Mouse (Mus musculus): ENCODE results near the gene Frmd4a. TPM values are rescaled to one million over a fixed set of nuclear protein-coding genes. Genes with fewer than 3 reads are reported as not detected.

Gene Frmd4a
- polyA plus RNA-seq, 1 experiment from 2014 or later, result 64.3 TPM

DNA sequence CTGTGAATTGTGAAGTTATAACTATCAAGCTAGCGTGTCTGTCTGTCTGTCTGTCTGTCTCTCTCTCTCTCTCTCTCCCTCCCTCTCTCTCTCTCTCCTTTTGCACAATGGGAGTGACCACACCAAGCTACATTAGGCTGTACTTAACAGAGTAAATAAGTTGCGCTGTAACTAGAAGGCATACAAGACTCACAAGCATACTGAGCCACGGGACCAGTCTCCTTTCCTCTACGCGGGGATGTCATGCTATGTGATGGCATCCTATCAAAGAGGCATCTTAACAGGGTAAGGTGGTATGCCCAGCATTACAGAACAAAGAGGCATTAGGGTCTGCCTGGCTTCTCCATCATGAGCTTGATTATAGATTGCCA, 514.7 kb downstream of the Frmd4a start:
- H3K4me3 ChIP-seq, result no peak overlapping the region
- H3K27me3 ChIP-seq (ENCODE audit: low read depth, poor library complexity, severe bottlenecking), result no peaks in the 10 kb centered on the region
- no peak overlapping the region for H3K27ac ChIP-seq
- 0 out of 2 replicates have a peak, but pooled peaks cover 3% of the 10 kb centered on the region for H3K4me1 ChIP-seq
- no peaks in the 10 kb centered on the region for H3K9me3 ChIP-seq (replicated peaks)
- H3K36me3 ChIP-seq, result peaks cover 86% of the 10 kb centered on the region
- DNase-seq (ENCODE audit: low spot score), result no peak
- 93% methylated on average over 5 of the region's 5 CpGs for WGBS

DNA sequence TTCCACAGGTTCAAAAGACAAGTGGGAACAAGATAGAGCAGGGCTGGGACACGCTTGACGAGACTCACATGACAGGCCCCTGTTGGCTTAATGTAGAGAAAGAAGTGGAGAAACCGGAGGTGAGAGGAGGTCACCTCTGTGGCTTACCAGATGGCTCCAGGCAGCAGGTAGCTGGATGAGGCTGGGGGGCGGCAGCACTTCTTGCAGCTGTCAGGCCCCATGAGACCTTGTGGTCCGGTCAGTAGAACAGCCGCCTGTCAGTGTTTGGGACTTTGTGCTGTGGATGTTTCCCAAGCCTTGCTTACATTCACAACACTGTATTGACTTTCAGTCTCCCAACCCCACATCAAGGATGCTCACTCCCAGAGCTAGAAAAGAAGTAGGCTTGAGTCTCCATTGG, 515.4 kb downstream of the Frmd4a start:
- Histone ChIP-seq H3K9me3 (replicated peaks) (no peaks in the 10 kb centered on the region), H3K27ac (no peak overlapping the region), H3K27me3 (ENCODE audit: low read depth, poor library complexity, severe bottlenecking) (no peaks in the 10 kb centered on the region), H3K4me3 (no peak overlapping the region), H3K4me1 (peaks cover 4% of the 10 kb centered on the region; the same call in 1 of the 2 replicates), H3K36me3 (peaks cover 88% of the 10 kb centered on the region)
- WGBS, result 90% methylated on average over 6 of the region's 6 CpGs
- no peak for DNase-seq (ENCODE audit: low spot score)

DNA sequence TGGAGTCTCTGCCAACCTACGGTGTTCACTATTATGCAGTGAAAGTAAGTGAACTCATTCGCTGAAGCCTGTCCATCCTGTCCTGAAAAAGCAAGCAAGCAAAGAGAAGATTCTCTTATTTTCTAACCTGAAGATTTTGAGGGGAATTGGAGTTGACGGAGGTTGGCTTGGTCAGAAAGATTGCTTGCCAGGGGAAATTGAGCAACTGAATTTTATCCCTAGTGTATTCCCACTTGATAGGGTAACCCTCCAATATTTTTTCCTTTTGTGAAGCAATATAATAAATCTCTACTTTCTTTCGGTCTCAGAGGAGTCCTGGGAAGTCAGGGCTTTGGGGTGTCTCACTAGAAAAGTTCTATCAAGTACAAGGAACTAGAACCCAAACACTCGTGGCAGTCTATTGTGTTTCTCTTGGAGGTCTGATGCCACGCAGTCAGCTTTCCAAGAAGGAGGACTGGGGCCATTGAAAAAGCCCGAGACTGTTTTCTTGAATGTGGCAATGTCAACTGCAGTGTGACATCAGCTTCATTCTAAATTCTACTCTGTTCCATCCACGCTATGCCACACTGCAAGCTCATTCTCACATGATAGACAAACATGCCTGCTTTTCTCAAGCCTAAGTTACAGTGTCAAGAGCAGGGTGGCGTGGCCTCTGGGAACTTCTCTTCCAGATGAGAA, 517.8 kb downstream of the Frmd4a start:
- Histone ChIP-seq H3K4me1 (peaks cover 21% of the 10 kb centered on the region), H3K27me3 (ENCODE audit: low read depth, poor library complexity, severe bottlenecking) (no peaks in the 10 kb centered on the region), H3K9me3 (replicated peaks) (no peaks in the 10 kb centered on the region), H3K4me3 (no peak overlapping the region), H3K36me3 (peaks cover 95% of the 10 kb centered on the region), H3K27ac (no peak overlapping the region)
- WGBS, result 94% methylated on average over 9 of the region's 9 CpGs
- no peak for DNase-seq (ENCODE audit: low spot score)

DNA sequence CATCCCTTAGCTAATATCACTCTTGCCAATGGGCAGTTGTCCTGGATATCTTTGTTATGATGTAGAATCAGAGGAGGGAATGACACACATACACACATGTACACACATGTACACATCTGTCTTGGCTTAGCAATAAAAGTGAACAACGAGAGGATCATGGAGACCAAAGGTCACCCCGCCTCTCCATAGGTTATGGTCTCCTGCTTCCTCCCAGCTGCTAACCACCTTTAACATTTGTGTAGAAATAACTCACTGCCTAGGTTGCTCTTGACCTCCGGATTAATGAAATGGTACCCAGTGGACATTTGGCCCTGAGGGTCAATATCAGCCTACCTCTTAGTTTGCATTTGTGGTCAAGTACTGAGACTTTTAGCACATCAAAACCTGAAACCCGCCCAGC, 523.8 kb downstream of the Frmd4a start:
- 39% methylated on average over 4 of the region's 4 CpGs for WGBS
- Histone ChIP-seq H3K27ac (no peak overlapping the region), H3K36me3 (peaks cover 80% of the 10 kb centered on the region), H3K27me3 (ENCODE audit: low read depth, poor library complexity, severe bottlenecking) (no peaks in the 10 kb centered on the region), H3K4me3 (no peak overlapping the region), H3K9me3 (replicated peaks) (no peaks in the 10 kb centered on the region), H3K4me1 (peaks cover 70% of the 10 kb centered on the region)
- no peak for DNase-seq (ENCODE audit: low spot score)

- no peak for DNase-seq (ENCODE audit: low spot score)
- peaks cover 74% of the 10 kb centered on the region for H3K36me3 ChIP-seq
- peaks cover 78% of the 10 kb centered on the region for H3K4me1 ChIP-seq
- no peaks in the 10 kb centered on the region for H3K9me3 ChIP-seq (replicated peaks)
- 25% methylated on average over 11 of the region's 11 CpGs for WGBS
- H3K27me3 ChIP-seq (ENCODE audit: low read depth, poor library complexity, severe bottlenecking), result no peaks in the 10 kb centered on the region
- no peak overlapping the region for H3K4me3 ChIP-seq
- peak overlapping the region; percentile 36; the same call in 1 of the 2 replicates for H3K27ac ChIP-seq
These were observed 524.5 kb downstream of the Frmd4a start for GRCm38 (mm10) chr2:4541844-4542628.

DNA sequence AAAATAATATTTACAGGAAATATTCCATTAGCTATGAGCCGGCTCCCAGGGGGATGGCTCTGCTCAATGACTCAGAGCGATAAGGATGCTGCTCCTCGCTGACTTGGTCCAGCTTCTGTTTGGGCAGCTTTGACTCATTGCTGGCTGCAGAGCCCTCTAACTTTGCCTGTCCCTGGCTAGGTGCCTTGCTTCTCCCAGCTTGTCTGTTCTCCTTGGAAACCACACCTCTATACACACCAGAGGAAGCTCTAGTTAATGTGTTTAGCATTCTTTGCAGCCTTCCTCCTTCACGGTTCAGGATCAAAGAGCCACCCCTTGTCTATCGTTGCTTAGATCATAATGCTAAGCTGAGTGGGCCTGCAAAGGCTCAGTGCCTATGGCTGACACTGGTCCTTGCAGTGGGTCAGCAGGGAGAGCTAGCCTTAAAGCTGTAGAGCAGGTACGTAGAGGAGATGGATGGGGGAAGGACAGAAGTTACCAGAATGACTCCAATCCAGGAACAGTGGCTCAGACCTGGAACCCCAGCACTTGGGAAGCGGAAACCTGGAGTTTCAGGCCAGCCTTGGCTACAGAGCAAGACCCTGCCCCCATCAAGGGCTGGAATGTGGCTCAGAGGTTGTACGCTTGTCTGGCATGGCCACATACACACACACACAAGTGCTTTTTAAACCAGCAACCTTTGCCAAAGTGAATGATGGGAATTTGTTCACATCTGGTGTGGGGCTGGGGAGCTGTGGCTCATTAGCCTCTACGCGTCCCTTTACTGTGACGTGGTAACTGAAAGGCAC, 525.3 kb downstream of the Frmd4a start:
- no peak for DNase-seq (ENCODE audit: low spot score)
- Histone ChIP-seq H3K4me3 (no peak overlapping the region), H3K9me3 (replicated peaks) (no peaks in the 10 kb centered on the region), H3K4me1 (peaks cover 85% of the 10 kb centered on the region), H3K27ac (peak overlapping the region; percentile 70), H3K27me3 (ENCODE audit: low read depth, poor library complexity, severe bottlenecking) (no peaks in the 10 kb centered on the region), H3K36me3 (peaks cover 71% of the 10 kb centered on the region)
- WGBS, result 42% methylated on average over 11 of the region's 11 CpGs

DNA sequence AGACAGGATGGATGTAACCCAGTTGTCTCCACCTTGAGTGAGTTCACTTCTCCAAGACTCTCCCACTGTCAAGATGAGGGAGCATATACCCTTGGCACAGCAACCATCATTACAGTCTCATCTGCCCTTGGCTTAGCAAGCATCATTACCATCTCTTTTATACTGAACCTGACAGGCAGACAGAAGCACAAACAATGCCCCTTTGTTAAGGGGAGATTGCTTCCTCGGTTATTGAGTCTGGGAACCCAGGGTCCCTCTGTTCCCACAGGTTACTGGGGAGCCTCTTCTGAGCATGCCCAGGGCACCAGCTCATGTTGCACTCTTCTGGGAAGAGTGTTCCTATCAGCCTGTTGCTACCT, 525.9 kb downstream of the Frmd4a start:
- Histone ChIP-seq H3K27me3 (ENCODE audit: low read depth, poor library complexity, severe bottlenecking) (no peaks in the 10 kb centered on the region), H3K36me3 (peaks cover 66% of the 10 kb centered on the region), H3K4me1 (peaks cover 85% of the 10 kb centered on the region), H3K27ac (peak overlapping the region; percentile 70), H3K4me3 (no peak overlapping the region), H3K9me3 (replicated peaks) (no peaks in the 10 kb centered on the region)
- no peak for DNase-seq (ENCODE audit: low spot score)
- WGBS, result 45% methylated on average over 1 of the region's 1 CpGs

DNA sequence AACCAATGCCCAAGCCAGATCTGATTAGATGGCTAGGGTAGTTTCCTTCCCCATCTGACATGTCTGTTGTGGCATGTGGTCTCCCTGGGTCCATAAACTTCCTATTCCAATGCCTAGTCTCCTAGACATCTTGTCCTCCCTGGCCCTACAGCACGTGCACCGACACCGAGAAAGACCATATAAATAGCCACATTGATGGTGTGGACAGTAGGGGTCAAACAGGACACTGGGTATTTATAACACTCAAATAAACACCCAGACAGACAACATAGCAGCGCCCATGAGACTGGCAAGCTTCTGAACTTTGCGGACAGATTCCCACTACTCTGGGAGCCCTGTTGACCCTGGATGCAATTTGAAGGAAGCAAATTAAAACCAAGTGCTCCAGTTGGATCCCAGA, 526.8 kb downstream of the Frmd4a start:
- WGBS, result 68% methylated on average over 5 of the region's 5 CpGs
- no peak overlapping the region for H3K27ac ChIP-seq
- H3K9me3 ChIP-seq (replicated peaks), result no peaks in the 10 kb centered on the region
- H3K36me3 ChIP-seq, result peaks cover 68% of the 10 kb centered on the region
- peaks cover 89% of the 10 kb centered on the region for H3K4me1 ChIP-seq
- H3K27me3 ChIP-seq (ENCODE audit: low read depth, poor library complexity, severe bottlenecking), result no peaks in the 10 kb centered on the region
- no peak for DNase-seq (ENCODE audit: low spot score)
- no peak overlapping the region for H3K4me3 ChIP-seq

GRCm38 (mm10) chr2:4545261-4545660, 527.7 kb downstream of the Frmd4a start:
- no peak for DNase-seq (ENCODE audit: low spot score)
- Histone ChIP-seq H3K27ac (no peak overlapping the region), H3K36me3 (peaks cover 68% of the 10 kb centered on the region), H3K4me3 (no peak overlapping the region), H3K27me3 (ENCODE audit: low read depth, poor library complexity, severe bottlenecking) (no peaks in the 10 kb centered on the region), H3K4me1 (peaks cover 89% of the 10 kb centered on the region), H3K9me3 (replicated peaks) (no peaks in the 10 kb centered on the region)
- WGBS, result 91% methylated on average over 6 of the region's 6 CpGs

DNA sequence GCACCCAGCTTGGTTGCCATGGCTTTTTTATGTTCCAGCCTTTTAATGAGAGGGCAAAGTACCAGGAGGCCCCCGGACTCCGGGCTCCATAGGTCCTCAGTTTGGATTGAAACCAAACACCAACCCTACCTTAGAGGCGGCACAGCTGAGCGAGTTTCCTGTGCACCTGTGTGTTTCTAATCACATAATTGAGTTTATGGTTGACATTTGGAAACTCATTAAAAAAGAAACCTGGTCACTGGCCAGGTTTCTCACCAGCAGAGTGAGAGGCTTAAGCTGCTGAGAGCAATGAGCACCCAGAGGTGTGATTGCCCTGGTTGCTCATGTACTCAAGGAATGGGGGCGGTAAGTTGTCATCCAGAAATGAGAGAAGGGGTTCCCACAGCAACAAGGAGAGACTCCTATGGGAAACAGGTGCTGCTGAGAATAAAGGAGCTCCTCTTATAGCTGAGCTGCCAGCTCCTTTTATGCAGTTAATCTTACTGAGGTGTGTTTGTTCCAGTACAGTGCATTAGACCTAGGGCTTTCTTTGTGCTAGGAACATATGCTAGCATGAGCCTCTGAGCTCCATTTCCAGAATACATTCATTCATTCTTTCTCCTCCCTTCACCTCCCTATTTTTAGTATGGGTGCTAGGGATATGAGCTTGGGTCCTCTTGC, 529.6 kb downstream of the Frmd4a start:
- Histone ChIP-seq H3K27me3 (ENCODE audit: low read depth, poor library complexity, severe bottlenecking) (no peaks in the 10 kb centered on the region), H3K4me1 (peaks cover 86% of the 10 kb centered on the region), H3K4me3 (no peak overlapping the region), H3K36me3 (peaks cover 82% of the 10 kb centered on the region), H3K9me3 (replicated peaks) (no peaks in the 10 kb centered on the region), H3K27ac (peak overlapping the region; percentile 67; the same call in 1 of the 2 replicates)
- no peak for DNase-seq (ENCODE audit: low spot score)
- WGBS, result 73% methylated on average over 5 of the region's 5 CpGs

GRCm38 (mm10) chr2:4549271-4549670, 531.8 kb downstream of the Frmd4a start:
- no peaks in the 10 kb centered on the region for H3K27me3 ChIP-seq (ENCODE audit: low read depth, poor library complexity, severe bottlenecking)
- WGBS, result 90% methylated on average over 14 of the region's 14 CpGs
- peak overlapping the region; percentile 39 for H3K27ac ChIP-seq
- no peak for DNase-seq (ENCODE audit: low spot score)
- H3K4me1 ChIP-seq, result peaks cover 67% of the 10 kb centered on the region
- no peak overlapping the region for H3K4me3 ChIP-seq
- no peaks in the 10 kb centered on the region for H3K9me3 ChIP-seq (replicated peaks)
- H3K36me3 ChIP-seq, result peaks cover 78% of the 10 kb centered on the region

GRCm38 (mm10) chr2:4550017-4550763, 532.7 kb downstream of the Frmd4a start:
- Histone ChIP-seq H3K9me3 (replicated peaks) (no peaks in the 10 kb centered on the region), H3K27ac (peak overlapping the region; percentile 39), H3K36me3 (peaks cover 69% of the 10 kb centered on the region), H3K27me3 (ENCODE audit: low read depth, poor library complexity, severe bottlenecking) (no peaks in the 10 kb centered on the region), H3K4me1 (peaks cover 72% of the 10 kb centered on the region), H3K4me3 (no peak overlapping the region)
- 89% methylated on average over 10 of the region's 10 CpGs for WGBS
- DNase-seq (ENCODE audit: low spot score), result no peak

Data from limb, embryonic 10.5 days (tissue).